Mouse (Mus musculus) embryo, embryonic 11 days (tissue): ENCODE data around the gene Nup155.

Experiments used
- DNase-seq: peaks from one replicate; pipeline ENCODE4 v3.0.0-alpha.2; 2015

Gene Nup155

DNA sequence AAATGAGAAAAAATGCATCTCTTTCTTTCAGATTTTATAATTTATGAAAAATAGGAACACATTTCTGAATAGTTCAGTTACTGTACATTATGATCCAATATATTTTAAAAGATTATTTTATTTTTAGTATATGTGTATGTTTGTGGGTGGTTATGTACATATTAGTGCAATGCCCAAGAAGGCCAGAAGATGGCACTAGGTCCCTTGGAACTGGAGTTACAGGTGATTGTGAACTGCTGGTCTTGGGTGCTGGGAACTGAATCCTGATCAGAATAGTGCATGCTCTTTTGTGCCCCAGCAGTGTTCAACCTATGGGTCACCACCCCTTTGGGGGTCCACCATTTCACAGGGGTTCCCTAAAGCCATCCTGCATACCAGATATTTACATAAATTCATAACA lies 91.2 kb downstream of the Nup155 start:
- no peak for DNase-seq

GRCm38 (mm10) chr15:8208362-8208761 lies 99.3 kb downstream of the Nup155 start:
- DNase-seq: no peak
